Mouse (Mus musculus) myocyte (in vitro differentiated cells): ENCODE results near the gene D13Ertd608e.
"Not testable (repeated sequence)": the region's sequence is repeated elsewhere in the genome, so short reads cannot be mapped to it uniquely, and the experiment has no call there.

Experiments used
- CEBPB ChIP-seq: IDR thresholded peaks from 2 replicates; pipeline ENCODE4 v1.6.1; 2011; ENCODE audit warnings: mild to moderate bottlenecking, moderate library complexity; ENCODE audit not compliant: poor library complexity, insufficient read depth, severe bottlenecking
- E2F4 ChIP-seq: IDR thresholded peaks from one replicate; pipeline ENCODE4 v1.6.1; 2011; ENCODE audit warnings: mild to moderate bottlenecking, control low read depth, moderate library complexity; ENCODE audit not compliant: insufficient read depth
- MAX ChIP-seq: IDR thresholded peaks from one replicate; pipeline ENCODE4 v1.6.1; 2011; ENCODE audit warnings: low read depth, mild to moderate bottlenecking, control low read depth
- MYOG ChIP-seq, 3 experiments: IDR thresholded peaks; one replicate each; pipeline ENCODE4 v1.6.1; 2011; ENCODE audit warnings: control low read depth in 2 of 3, low read depth in 2 of 3, mild to moderate bottlenecking in 2 of 3; ENCODE audit not compliant: insufficient read length in 2 of 3, control insufficient read depth in 1 of 3, insufficient read depth in 1 of 3
- POLR2A ChIP-seq: IDR thresholded peaks from one replicate; pipeline ENCODE4 v1.6.1; 2011; ENCODE audit warnings: low read depth, mild to moderate bottlenecking, control low read depth, moderate library complexity; ENCODE audit not compliant: insufficient read length
- REST ChIP-seq: IDR thresholded peaks from one replicate; pipeline ENCODE4 v1.6.1; 2011; ENCODE audit warnings: mild to moderate bottlenecking, control low read depth, moderate library complexity; ENCODE audit not compliant: insufficient read depth, insufficient read length
- USF1 ChIP-seq: IDR thresholded peaks from one replicate; pipeline ENCODE4 v1.6.1; 2011; ENCODE audit warnings: low read depth, mild to moderate bottlenecking, control low read depth, moderate library complexity

DNA sequence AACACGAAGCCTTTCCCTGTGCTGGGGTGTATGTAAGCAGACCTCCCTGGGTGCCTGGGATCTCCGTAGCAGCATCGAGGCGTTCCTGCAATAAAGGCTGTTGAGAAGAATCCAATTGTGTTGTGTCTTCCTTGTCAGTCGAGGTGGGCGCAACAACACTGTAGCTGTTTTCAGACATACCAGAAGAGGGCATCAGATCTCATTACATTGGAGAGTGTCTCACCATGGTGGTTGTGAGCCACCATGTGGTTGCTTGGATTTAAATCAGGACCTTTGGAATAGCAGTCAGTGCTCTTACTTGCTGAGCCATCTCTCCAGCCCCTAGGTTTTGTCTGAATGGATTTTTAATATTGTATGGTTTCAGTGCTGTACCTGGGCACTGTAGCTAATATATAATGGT, 4.2 kb downstream of the D13Ertd608e start:
- TF ChIP-seq POLR2A; USF1; REST; CEBPB; MYOG (IDR thresholded peaks at IDR 0.05; ENCODE audit: control insufficient read depth in 1 of 3, insufficient read depth in 1 of 3, insufficient read length in 2 of 3, low read depth in 2 of 3); MAX; E2F4: not testable (repeated sequence)
